Mouse (Mus musculus) spleen, adult 2 months (tissue): ENCODE data around the gene Pklr.

Experiments
- CTCF ChIP-seq: fragments of 200-500 bp; IDR thresholded peaks from 2 replicates; pipeline ENCODE4 v1.5.1; 2011; ENCODE audit warnings: mild to moderate bottlenecking, inconsistent platforms; ENCODE audit not compliant: insufficient read depth, insufficient read length, insufficient replicate concordance; ENCODE audit errors: extremely low read depth
- POLR2A ChIP-seq: fragments of 200-500 bp; IDR thresholded peaks from 2 replicates; pipeline ENCODE4 v1.6.1; 2011; ENCODE audit warnings: low read depth, low read length, inconsistent platforms

- TF ChIP-seq POLR2A (no peak), CTCF (no peak)
These were observed 39.6 kb downstream of the Pklr start for GRCm38 (mm10) chr3:89175544-89175943.
